Mouse (Mus musculus) ovary, postnatal 10 days (tissue): ENCODE results near the gene Mettl7a1.
"Not testable (repeated sequence)": the region's sequence is repeated elsewhere in the genome, so short reads cannot be mapped to it uniquely, and the experiment has no call there.

Source experiments
- DNase-seq: peaks from one replicate; pipeline ENCODE4 v3.0.0; 2022; ENCODE audit warnings: low spot score

Gene Mettl7a1

DNA sequence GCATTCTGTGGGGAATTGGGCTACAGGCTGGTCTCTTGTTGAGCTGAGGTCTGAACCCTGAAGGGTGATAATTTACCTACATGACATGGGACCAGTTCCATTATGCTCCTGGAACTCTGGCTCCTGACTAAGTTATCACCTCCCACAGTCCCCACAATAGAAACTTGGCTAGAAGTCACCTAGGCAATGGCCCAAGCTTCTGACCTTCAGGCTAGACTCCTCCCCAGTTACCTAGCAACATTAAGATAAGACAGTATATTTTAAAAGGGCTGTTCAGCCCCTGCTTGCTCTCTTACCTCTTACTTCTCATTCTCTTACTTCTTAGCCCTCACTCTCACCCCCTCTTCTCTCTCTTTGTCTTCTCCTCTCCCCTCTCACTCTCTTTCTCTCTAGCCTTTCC is 41.5 kb downstream of the Mettl7a1 start:
- no peak for DNase-seq

GRCm38 (mm10) chr15:100346761-100347160 is 42.8 kb downstream of the Mettl7a1 start:
- no peak for DNase-seq

DNA sequence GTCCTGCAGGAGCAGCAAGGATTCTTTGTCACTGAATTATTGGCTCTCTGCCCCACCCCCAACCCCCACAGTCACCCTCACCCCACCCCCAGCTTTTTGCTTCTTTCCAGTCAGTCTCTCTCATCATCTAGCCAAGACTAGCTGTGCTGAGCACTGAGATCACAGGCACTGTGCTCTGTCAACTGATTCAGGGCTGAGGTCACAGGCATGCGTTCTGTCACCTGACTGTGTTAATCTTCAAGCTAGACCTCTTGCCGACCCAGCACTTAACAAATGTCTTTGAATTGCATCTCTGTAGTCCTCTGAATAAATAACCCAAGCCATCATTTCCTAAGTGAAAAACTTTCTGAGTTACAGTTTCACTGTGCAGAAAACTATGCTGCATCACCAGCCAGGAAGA is 45.6 kb downstream of the Mettl7a1 start:
- no peak for DNase-seq

GRCm38 (mm10) chr15:100351501-100352060 is 47.6 kb downstream of the Mettl7a1 start:
- no peak for DNase-seq

DNA sequence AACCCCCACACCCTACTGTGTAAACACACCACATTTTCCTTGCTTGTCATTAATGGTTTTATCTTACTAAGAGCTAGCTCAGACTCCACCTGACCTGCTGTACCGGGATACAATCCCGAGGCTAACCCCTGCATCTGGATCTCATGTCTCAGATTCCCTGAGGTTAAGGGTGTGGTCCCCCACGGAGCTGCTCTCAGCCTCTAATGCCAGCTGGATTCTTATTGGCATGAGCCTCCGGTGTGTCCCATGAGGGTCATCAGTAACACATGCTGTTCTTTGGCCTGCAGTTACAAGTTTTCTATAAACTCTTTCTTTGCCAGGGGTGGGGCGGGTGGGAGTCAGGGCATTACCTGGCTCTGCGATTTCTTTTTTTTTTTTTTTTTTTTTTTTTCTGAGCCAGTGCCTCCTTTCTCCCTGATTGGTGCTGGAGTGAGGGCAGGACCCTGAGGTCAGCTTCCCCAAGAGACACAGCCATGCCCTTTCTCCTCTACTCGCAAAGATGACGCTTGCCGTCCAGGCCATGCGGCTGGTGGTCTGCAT is 48.8 kb downstream of the Mettl7a1 start, which contains the start of the genes Methig1 and Mettl7a2:
Gene Methig1, plus strand, starts transcription at position 439 of the 540 bp plus-strand sequence.
Gene Mettl7a2, plus strand, starts transcription at position 490 of the 540 bp plus-strand sequence.
- DNase-seq = no peak

DNA sequence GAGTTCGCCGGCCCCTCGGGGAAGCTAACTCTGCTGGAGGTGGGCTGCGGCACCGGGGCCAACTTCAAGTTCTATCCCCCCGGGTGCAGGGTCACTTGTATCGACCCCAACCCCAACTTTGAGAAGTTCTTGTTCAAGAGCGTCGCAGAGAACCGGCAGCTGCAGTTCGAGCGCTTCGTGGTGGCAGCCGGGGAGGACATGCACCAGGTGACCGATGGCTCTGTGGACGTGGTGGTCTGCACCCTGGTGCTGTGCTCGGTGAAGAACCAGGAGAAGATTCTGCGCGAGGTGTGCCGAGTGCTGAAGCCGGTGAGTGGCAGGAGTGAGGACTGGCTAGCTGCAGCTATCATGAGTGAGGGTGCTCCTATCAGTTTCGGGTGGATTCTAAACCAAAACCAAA is 49.5 kb downstream of the Mettl7a1 start:
- DNase-seq = not testable (repeated sequence)

DNA sequence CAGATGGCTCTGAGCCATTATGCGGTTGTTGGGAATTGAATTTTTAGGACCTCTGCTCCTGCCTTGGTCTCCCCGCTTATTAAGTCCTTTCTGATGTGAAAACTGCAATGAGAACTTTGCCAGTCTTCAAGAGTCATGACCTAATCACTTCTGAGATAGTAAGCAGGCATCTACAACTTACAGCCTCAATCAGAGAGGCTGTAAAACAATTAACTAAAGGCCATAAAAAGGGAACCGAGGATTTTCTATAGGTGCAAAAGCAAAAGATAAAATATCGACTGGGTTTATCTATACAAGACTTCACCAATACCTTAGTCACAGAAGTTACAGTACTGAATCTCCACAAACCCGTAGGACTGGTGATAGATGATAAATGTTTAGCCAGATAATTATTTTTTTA is 51.9 kb downstream of the Mettl7a1 start:
- DNase-seq = no peak

DNA sequence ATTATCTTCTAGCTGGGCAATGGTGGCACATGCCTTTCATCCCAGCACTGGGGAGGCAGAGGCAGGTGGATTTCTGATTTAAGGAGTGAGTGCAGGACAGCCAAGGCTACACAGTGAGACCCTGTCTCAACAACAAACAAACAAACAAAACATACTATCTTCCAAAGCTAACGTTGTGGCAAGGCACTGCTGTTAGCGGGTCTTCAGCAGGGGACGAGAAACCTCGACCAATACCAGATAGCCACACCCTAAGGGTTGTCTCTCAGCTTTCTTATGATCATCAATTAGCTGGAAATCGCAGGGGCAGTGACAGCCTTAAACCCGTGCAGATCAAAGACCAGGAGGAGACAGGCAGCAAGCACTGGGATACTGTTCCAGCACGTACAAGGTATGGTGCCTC is 60.3 kb downstream of the Mettl7a1 start, which contains the start of gene Higd1c:
Gene Higd1c, plus strand, starts transcription at position 301 of the 400 bp plus-strand sequence.
- DNase-seq = no peak

GRCm38 (mm10) chr15:100365967-100366366 is 62.0 kb downstream of the Mettl7a1 start:
- not testable (repeated sequence) for DNase-seq

GRCm38 (mm10) chr15:100367119-100367518 is 63.2 kb downstream of the Mettl7a1 start:
- no peak for DNase-seq

DNA sequence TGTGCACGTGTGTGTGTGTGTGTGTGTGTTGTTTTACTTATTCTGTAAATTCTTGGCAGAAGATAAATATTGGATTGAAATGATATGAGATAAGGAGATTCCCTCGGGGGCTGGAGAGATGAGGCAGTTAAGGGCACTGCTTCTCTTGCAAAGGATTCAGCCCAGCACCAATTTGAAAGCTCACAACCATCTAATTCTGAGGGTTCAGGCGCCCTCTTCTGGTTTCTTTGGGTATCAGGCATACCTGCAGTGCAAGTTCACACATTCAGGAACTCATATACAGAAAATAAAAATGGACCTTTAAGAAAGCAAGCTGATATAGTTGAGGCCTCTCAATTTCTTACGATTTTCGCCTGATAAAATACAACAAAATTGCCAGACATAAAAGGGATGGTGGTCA is 71.1 kb downstream of the Mettl7a1 start:
- DNase-seq = no peak

GRCm38 (mm10) chr15:100377847-100378505 is 74.0 kb downstream of the Mettl7a1 start:
- DNase-seq = not testable (repeated sequence)
